Mouse (Mus musculus) layer of hippocampus, adult 6 months (tissue): ENCODE data around the gene Tmem131. TPM values are rescaled to one million over a fixed set of nuclear protein-coding genes. Genes with fewer than 3 reads are reported as not detected.

ENCODE experiments used
- long read RNA-seq, 2 experiments: library from polyadenylated mRNA; unstranded; transcript quantifications; one replicate each; pipeline ENCODE4 v2.0.0; 2019 to 2020
- polyA plus RNA-seq: library from polyadenylated mRNA; unstranded; fragments of <200 nt; fragmentation: Nextera tagmentation; gene quantifications from 2 replicates; pipeline ENCODE4 v1.2.3, GENCODE M21; 2021

Tmem131 gene
- 4.9 and 5.1 TPM in 2 replicates for polyA plus RNA-seq
- long read RNA-seq, experiment 1, partial matches to known transcripts: 14 of 18 reads
- long read RNA-seq, experiment 1, other reads (novel, unspliced or antisense): 4 of 18 reads
- long read RNA-seq, experiment 2, partial matches to known transcripts: 30 of 42 reads
- long read RNA-seq, experiment 2, other reads (novel, unspliced or antisense): 12 of 42 reads

DNA sequence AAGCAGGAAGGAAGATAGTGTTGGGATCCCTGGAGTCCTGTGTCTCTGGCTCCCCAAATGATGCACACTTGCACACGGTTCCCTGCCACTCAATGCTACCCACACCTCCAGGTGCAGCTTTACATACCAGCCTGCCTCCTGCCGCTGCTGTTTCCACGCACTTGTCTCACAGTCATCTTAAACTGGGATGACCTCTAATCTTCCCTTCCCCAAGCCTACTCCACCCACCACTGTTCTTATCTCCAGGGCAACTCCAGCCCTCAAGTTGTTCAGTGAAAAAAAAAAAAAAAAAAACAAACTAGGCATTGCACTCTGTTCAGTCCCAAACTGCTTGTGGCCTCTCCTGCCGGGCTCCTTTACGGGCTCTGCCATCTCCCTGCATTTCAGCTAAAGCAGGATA, at the start of gene Tmem131:
Gene Tmem131 (minus strand): TSS at position 14 of the 400 bp plus-strand sequence.

DNA sequence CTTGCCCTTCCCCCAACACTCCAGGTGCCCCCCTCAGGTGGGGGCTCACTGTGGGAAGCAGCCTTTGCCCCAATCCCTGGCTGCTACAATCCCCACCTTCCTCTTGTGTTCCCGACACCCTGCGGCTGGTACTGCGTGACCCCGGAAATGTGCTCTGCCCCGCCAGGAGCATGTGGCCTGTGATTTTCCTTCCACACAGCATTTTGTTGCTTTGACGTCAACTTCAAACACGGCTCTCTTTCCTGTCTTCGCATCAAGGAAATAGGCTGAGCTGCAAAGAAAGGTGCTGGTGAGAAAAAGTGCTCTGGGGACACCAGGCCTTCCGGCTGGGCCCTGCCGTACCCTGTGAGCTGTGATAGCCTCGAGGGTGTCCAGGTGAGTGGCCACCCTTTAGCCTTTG, 181.9 kb downstream of the Tmem131 start, which contains the start of gene Zap70:
Gene Zap70 (plus strand): TSS at position 231 of the 400 bp plus-strand sequence.

Other genes starting within 250 kb of the Tmem131 start
- gene 4933424G06Rik, start 233.5 kb downstream of the Tmem131 start, polyA plus RNA-seq: 0.31 and 1.2 TPM in 2 replicates
- gene Actr1b, start 229.2 kb downstream of the Tmem131 start, polyA plus RNA-seq: 116 and 123 TPM in 2 replicates
- gene Zap70, start 181.9 kb downstream of the Tmem131 start, polyA plus RNA-seq: 4.5 and 7.1 TPM in 2 replicates
- gene Vwa3b, start 82.9 kb upstream of the Tmem131 start, polyA plus RNA-seq: 15.0 and 17.3 TPM in 2 replicates